Mouse (Mus musculus) neural tube, embryonic 11.5 days (tissue): ENCODE results near the gene Retn. TPM values are rescaled to one million over a fixed set of nuclear protein-coding genes. Genes with fewer than 3 reads are reported as not detected.

Source experiments
- ATAC-seq: fragments of 200-750 bp; cut with Nextera tagmentation; 2 replicates; pipeline ENCODE4 v1.8.0; 2017; ENCODE audit warnings: moderate number of reproducible peaks, mild to moderate bottlenecking, moderate TSS enrichment, moderate library complexity; ENCODE audit not compliant: insufficient read depth, low FRiP score, low TSS enrichment
- DNase-seq: peaks from one replicate; pipeline ENCODE4 v3.0.0-alpha.2; 2015; ENCODE audit warnings: low spot score
- H3K27ac ChIP-seq: fragments of 300-500 bp; sonication (generic); 2 replicates; pipeline ENCODE4 v1.5.1; 2014; ENCODE audit warnings: low read depth, mild to moderate bottlenecking, low read length
- H3K27me3 ChIP-seq: fragments of 300-500 bp; sonication (generic); 2 replicates; pipeline ENCODE4 v1.6.1; 2014; ENCODE audit warnings: mild to moderate bottlenecking, low read length, mixed read lengths; ENCODE audit not compliant: control insufficient read depth, insufficient read depth
- H3K36me3 ChIP-seq: fragments of 300-500 bp; sonication (generic); 2 replicates; pipeline ENCODE4 v1.6.1; 2014; ENCODE audit warnings: mild to moderate bottlenecking, low read length, moderate library complexity, mixed read lengths; ENCODE audit not compliant: control insufficient read depth, insufficient read depth
- H3K4me1 ChIP-seq: fragments of 300-500 bp; sonication (generic); 2 replicates; pipeline ENCODE4 v1.6.1; 2014; ENCODE audit warnings: low read length, mixed read lengths; ENCODE audit not compliant: control insufficient read depth, insufficient read depth
- H3K4me2 ChIP-seq: fragments of 300-500 bp; sonication (generic); 2 replicates; pipeline ENCODE4 v1.6.1; 2014; ENCODE audit warnings: low read depth, mild to moderate bottlenecking, moderate library complexity
- H3K4me3 ChIP-seq: fragments of 300-500 bp; sonication (generic); 2 replicates; pipeline ENCODE4 v1.5.1; 2014; ENCODE audit warnings: low read depth, low read length
- H3K9ac ChIP-seq: fragments of 300-500 bp; sonication (generic); 2 replicates; pipeline ENCODE4 v1.6.1; 2014; ENCODE audit warnings: mild to moderate bottlenecking, low read length
- H3K9me3 ChIP-seq: fragments of 300-500 bp; sonication (generic); 2 replicates; pipeline ENCODE4 v1.6.1; 2016; ENCODE audit warnings: low read length; ENCODE audit not compliant: control insufficient read depth
- WGBS: fragments of 180-500 bp; shearing (Covaris S2); extraction: QIAGEN DNeasy Blood & Tissue Kit; methylation state at CpG from one replicate; pipeline ENCODE4 v1.1.7; 2014; 5-methylcytosine and 5-hydroxymethylcytosine counted together
- polyA plus RNA-seq: library from polyadenylated mRNA; unstranded; fragments of >200 nt; fragmentation: Nextera tagmentation; extraction: Ambion mirVana; gene quantifications from 2 replicates; pipeline ENCODE4 v1.2.1, GENCODE M21; 2014

Retn gene
- polyA plus RNA-seq, 1 experiment from 2014 or later = not detected

GRCm38 (mm10) chr8:3684530-3684929, 29.0 kb downstream of the Retn start:
- Histone ChIP-seq H3K9ac (no peak overlapping the region), H3K27me3 (no peaks in the 10 kb centered on the region), H3K4me3 (no peak overlapping the region), H3K36me3 (peaks cover 3% of the 10 kb centered on the region), H3K27ac (no peak overlapping the region), H3K9me3 (no peaks in the 10 kb centered on the region), H3K4me2 (no peak overlapping the region), H3K4me1 (no peaks in the 10 kb centered on the region)
- ATAC-seq = no peak
- no peak for DNase-seq

GRCm38 (mm10) chr8:3685422-3685821, 29.9 kb downstream of the Retn start:
- no peaks in the 10 kb centered on the region for H3K27me3 ChIP-seq
- H3K27ac ChIP-seq = no peak overlapping the region
- no peak overlapping the region for H3K4me2 ChIP-seq
- 65% methylated on average over 5 of the region's 5 CpGs for WGBS
- no peaks in the 10 kb centered on the region for H3K4me1 ChIP-seq
- ATAC-seq (no peak), DNase-seq (no peak)
- H3K36me3 ChIP-seq = no peaks in the 10 kb centered on the region; the same call in 1 of the 2 replicates
- no peaks in the 10 kb centered on the region for H3K9me3 ChIP-seq
- H3K4me3 ChIP-seq = no peak overlapping the region
- H3K9ac ChIP-seq = no peak overlapping the region

DNA sequence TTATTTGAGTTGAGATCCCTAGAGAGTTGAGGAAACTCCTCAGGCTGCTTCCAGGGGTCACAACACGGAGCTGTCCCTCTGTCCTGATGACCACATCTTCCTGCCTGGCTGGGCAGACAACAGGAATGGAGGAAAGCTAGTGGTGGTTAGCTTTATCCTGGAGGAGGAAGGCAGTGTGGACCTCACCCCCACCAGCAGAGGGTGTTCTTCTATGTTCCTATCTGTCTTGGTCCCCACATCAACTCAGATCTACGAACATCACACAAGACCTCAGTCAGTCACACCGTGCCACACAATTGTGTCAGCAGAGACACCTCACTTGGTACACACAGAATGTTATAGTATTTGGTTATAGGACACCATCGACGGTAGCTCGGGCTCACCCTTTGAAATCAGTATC, 32.0 kb downstream of the Retn start:
- Histone ChIP-seq H3K27me3 (no peaks in the 10 kb centered on the region), H3K27ac (no peak overlapping the region), H3K9me3 (no peaks in the 10 kb centered on the region), H3K4me3 (no peak overlapping the region), H3K4me1 (no peaks in the 10 kb centered on the region), H3K36me3 (no peaks in the 10 kb centered on the region), H3K4me2 (no peak overlapping the region), H3K9ac (no peak overlapping the region)
- ATAC-seq (no peak), DNase-seq (no peak)
- 80% methylated on average over 6 of the region's 6 CpGs for WGBS

DNA sequence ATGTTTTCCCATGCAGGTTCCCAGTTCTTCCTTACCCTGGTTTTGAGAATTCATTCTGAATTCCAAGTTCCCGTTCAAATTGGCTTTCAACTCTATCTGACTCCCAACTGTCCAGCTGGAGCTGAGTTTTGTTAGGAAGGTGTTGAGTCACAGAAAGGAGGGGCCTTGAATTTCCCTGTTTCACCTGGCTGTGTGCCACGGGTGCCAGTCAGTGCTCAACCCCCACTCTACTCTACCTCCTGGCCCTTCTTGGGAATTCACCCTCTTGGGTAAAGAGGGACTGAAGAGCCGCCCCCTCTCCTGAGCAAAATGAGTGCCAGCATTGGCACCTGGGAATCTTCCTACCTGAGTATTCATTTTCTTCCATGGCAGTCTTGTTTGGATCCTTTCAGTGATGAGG, 35.2 kb downstream of the Retn start:
- no peak overlapping the region for H3K4me3 ChIP-seq
- no peak for DNase-seq
- no peak for ATAC-seq
- no peak overlapping the region for H3K27ac ChIP-seq
- H3K36me3 ChIP-seq = no peaks in the 10 kb centered on the region
- H3K27me3 ChIP-seq = no peaks in the 10 kb centered on the region
- H3K4me1 ChIP-seq = no peaks in the 10 kb centered on the region
- 74% methylated on average over 3 of the region's 3 CpGs for WGBS
- H3K9me3 ChIP-seq = no peaks in the 10 kb centered on the region
- H3K9ac ChIP-seq = no peak overlapping the region
- H3K4me2 ChIP-seq = no peak overlapping the region

GRCm38 (mm10) chr8:3694121-3694520, 38.6 kb downstream of the Retn start, which contains the start of gene Fcer2a:
Fcer2a (minus strand) TSS chr8:3694175.
- H3K4me1 ChIP-seq = no peaks in the 10 kb centered on the region
- no peaks in the 10 kb centered on the region for H3K9me3 ChIP-seq

DNA sequence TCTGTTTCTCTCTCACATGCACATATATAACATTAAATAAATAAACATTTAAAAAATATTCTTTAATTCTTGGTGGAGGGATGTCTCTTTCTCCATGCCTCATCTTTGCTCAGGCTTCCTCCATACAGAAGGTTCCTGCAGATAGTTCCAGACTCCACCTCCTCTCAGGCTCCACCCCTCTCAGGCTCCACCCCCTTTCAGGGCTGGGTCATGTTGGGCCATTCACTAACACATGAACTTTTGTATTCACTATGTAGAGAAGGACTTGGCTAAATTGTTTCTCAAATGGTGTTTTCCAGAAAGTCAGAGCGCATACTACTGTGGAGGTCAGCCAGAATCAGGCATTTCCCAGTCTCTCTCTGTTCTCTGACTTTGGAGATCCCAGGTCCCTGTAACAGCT, 45.9 kb downstream of the Retn start:
- Histone ChIP-seq H3K4me1 (no peaks in the 10 kb centered on the region), H3K4me3 (no peak overlapping the region), H3K36me3 (no peaks in the 10 kb centered on the region), H3K27ac (no peak overlapping the region), H3K9me3 (no peaks in the 10 kb centered on the region), H3K9ac (no peak overlapping the region), H3K4me2 (no peak overlapping the region), H3K27me3 (no peaks in the 10 kb centered on the region)
- ATAC-seq (no peak), DNase-seq (no peak)
- WGBS = 96% methylated on average over 1 of the region's 1 CpGs

More at GRCm38 (mm10) chr8:3694121-3694520, 38.6 kb downstream of the Retn start, which contains the start of gene Fcer2a:
- Histone ChIP-seq H3K4me2 (no peak within 1 kb of the TSS), H3K4me3 (no peak within 1 kb of the TSS), H3K27ac (no peak within 1 kb of the TSS), H3K9ac (no peak within 1 kb of the TSS), H3K36me3 (no peaks in the 10 kb centered on the region), H3K27me3 (no peaks in the 10 kb centered on the region)
- 81% methylated on average over 3 of the region's 3 CpGs for WGBS
- no peak for DNase-seq
- no peak for ATAC-seq

DNA sequence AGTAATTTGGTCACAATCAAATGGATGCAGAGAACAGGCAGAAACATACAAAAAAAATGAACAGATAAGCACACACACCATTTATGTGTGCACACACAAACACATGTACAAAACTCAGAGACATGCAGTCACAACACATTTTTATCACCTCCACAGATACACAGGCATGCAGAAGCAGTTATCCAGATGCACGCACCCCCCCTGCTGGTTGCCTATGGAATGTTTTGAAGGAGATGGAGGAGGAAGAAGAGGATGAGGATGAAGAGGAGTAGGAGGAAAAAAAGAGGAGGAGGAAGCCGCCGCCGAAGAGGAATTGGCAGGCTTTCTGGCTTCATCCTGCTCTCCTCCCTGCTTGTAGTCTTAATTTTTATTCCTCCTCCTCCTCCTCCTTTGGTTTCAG, 50.1 kb downstream of the Retn start:
- H3K36me3 ChIP-seq = no peaks in the 10 kb centered on the region
- no peaks in the 10 kb centered on the region for H3K9me3 ChIP-seq
- H3K27me3 ChIP-seq = no peaks in the 10 kb centered on the region
- no peak overlapping the region for H3K9ac ChIP-seq
- ATAC-seq (no peak), DNase-seq (no peak)
- H3K4me1 ChIP-seq = no peaks in the 10 kb centered on the region
- no peak overlapping the region for H3K4me2 ChIP-seq
- no peak overlapping the region for H3K4me3 ChIP-seq
- WGBS = 72% methylated on average over 4 of the region's 4 CpGs
- H3K27ac ChIP-seq = no peak overlapping the region

GRCm38 (mm10) chr8:3707611-3708010, 52.0 kb downstream of the Retn start:
- Histone ChIP-seq H3K9ac (no peak overlapping the region), H3K27ac (no peak overlapping the region), H3K4me1 (no peaks in the 10 kb centered on the region), H3K27me3 (no peaks in the 10 kb centered on the region), H3K36me3 (no peaks in the 10 kb centered on the region), H3K9me3 (no peaks in the 10 kb centered on the region), H3K4me2 (no peak overlapping the region), H3K4me3 (no peak overlapping the region)
- DNase-seq (no peak), ATAC-seq (no peak)
- WGBS = 69% methylated on average over 7 of the region's 7 CpGs
